Mouse (Mus musculus): Measurements from ENCODE around the gene Sh3rf1. TPM values are rescaled to one million over a fixed set of nuclear protein-coding genes. Genes with fewer than 3 reads are reported as not detected.

Gene Sh3rf1
- polyA plus RNA-seq, 1 experiment from 2014 or later, result 24.0 TPM

DNA sequence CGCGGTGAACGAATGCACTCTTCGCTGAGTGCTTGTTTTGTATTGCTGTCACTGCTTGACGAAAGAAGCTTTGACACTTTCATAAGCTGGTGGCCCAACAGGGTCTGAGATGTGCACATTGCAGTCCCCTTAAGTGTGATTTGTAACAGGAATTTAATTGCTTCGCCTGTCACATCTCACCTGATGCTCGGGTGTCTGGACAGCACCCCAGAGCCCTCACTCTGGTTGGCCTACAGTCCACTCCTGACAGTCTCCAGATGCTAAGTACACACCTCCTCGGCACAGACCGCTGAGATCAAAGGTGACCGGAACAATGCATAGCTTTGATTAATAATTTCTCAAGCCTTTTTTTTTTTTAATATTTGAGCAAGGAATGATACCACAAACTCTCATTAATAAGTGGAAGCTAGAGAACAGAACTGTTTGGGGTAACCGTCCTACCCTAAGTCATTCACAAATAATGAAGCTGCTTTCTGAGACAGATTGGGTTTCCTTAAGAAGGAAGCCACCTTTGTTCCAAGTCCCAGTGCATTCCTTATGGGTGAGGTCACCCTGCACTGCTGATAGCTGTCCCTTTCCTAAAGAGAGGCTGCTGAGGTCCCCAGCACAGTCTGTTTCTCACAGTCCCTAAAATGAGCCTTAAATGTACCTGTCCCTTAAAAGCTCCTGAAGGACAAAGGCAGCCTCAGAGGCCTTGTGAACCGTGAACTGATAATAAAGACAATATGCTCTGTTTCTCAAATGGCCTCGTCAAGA, 23.8 kb downstream of the Sh3rf1 start:
- 64% methylated on average over 13 of the region's 13 CpGs for WGBS
- no peaks in the 10 kb centered on the region for H3K27me3 ChIP-seq (ENCODE audit: control insufficient read depth, insufficient read depth, low read length)
- H3K36me3 ChIP-seq (ENCODE audit: control insufficient read depth, insufficient read depth, low read length), result no peaks in the 10 kb centered on the region
- H3K4me2 ChIP-seq (ENCODE audit: low read depth, low read length), result no peak overlapping the region
- H3K4me3 ChIP-seq (ENCODE audit: low read depth, low read length), result no peak overlapping the region
- no peaks in the 10 kb centered on the region for H3K4me1 ChIP-seq (ENCODE audit: control insufficient read depth, insufficient read depth, low read length)
- no peak for ATAC-seq (ENCODE audit: low read depth)
- no peak overlapping the region for H3K27ac ChIP-seq (ENCODE audit: low read depth, low read length)
- H3K9ac ChIP-seq (replicated peaks; ENCODE audit: low read depth, low read length), result no peak overlapping the region
- H3K9me3 ChIP-seq (ENCODE audit: control insufficient read depth, low read length), result 0 out of 2 replicates have a peak, but pooled peaks cover 3% of the 10 kb centered on the region

GRCm38 (mm10) chr8:61249511-61249910, 25.8 kb downstream of the Sh3rf1 start:
- 0 out of 2 replicates have a peak, but pooled peaks cover 3% of the 10 kb centered on the region for H3K9me3 ChIP-seq (ENCODE audit: control insufficient read depth, low read length)
- H3K4me2 ChIP-seq (ENCODE audit: low read depth, low read length), result no peak overlapping the region
- no peaks in the 10 kb centered on the region for H3K27me3 ChIP-seq (ENCODE audit: control insufficient read depth, insufficient read depth, low read length)
- 98% methylated on average over 4 of the region's 4 CpGs for WGBS
- no peak for ATAC-seq (ENCODE audit: low read depth)
- 0 out of 2 replicates have a peak, but pooled peaks cover 3% of the 10 kb centered on the region for H3K4me1 ChIP-seq (ENCODE audit: control insufficient read depth, insufficient read depth, low read length)
- H3K27ac ChIP-seq (ENCODE audit: low read depth, low read length), result no peak overlapping the region
- H3K36me3 ChIP-seq (ENCODE audit: control insufficient read depth, insufficient read depth, low read length), result no peaks in the 10 kb centered on the region
- no peak overlapping the region for H3K4me3 ChIP-seq (ENCODE audit: low read depth, low read length)
- H3K9ac ChIP-seq (replicated peaks; ENCODE audit: low read depth, low read length), result no peak overlapping the region

DNA sequence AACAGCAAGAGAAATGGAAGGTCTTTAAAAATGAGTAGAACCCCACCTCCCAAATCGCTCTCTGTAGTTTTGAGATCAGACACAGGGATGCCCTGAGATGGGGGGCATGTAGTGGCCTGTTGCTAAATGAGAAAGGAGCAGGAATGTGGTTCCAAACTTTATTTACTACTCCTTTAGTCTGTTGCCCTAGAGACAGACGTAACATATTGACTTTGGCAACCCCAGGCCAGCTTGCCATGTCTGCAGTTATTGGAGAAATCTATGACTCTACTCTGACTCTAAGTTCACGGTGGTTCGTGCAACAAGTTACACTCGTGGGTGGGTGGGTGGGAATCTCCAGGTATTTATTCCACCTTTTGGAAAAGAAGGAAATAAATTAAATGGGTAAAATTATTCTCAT, 30.5 kb downstream of the Sh3rf1 start:
- H3K9ac ChIP-seq (replicated peaks; ENCODE audit: low read depth, low read length), result no peak overlapping the region
- H3K9me3 ChIP-seq (ENCODE audit: control insufficient read depth, low read length), result 0 out of 2 replicates have a peak, but pooled peaks cover 3% of the 10 kb centered on the region
- H3K36me3 ChIP-seq (ENCODE audit: control insufficient read depth, insufficient read depth, low read length), result no peaks in the 10 kb centered on the region
- no peak overlapping the region for H3K27ac ChIP-seq (ENCODE audit: low read depth, low read length)
- 72% methylated on average over 5 of the region's 5 CpGs for WGBS
- H3K4me3 ChIP-seq (ENCODE audit: low read depth, low read length), result no peak overlapping the region
- H3K4me1 ChIP-seq (ENCODE audit: control insufficient read depth, insufficient read depth, low read length), result 0 out of 2 replicates have a peak, but pooled peaks cover 3% of the 10 kb centered on the region
- no peak for ATAC-seq (ENCODE audit: low read depth)
- H3K27me3 ChIP-seq (ENCODE audit: control insufficient read depth, insufficient read depth, low read length), result no peaks in the 10 kb centered on the region
- no peak overlapping the region for H3K4me2 ChIP-seq (ENCODE audit: low read depth, low read length)

DNA sequence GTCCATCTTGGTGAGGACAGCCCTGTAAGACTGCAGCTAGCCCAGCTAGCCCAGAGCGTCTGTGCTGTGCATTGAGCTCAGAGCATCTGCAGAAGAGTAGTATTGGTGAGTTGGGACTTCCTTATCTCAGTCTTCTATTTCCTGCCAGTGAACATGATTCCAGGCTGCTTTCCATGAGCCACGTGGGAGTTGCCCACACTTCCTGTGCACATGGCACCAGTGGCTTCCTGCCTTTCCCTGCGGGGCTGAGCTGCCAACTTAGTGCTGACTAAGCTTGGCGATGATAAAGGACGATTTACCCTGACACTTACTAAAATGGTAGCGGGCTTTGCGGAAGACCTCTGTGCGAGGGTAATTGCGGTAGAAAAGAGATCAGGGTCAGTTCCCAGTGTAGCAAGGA, 35.2 kb downstream of the Sh3rf1 start:
- Histone ChIP-seq H3K4me2 (ENCODE audit: low read depth, low read length) (no peak overlapping the region), H3K9ac (replicated peaks; ENCODE audit: low read depth, low read length) (no peak overlapping the region), H3K27ac (ENCODE audit: low read depth, low read length) (no peak overlapping the region), H3K9me3 (ENCODE audit: control insufficient read depth, low read length) (no peaks in the 10 kb centered on the region), H3K4me3 (ENCODE audit: low read depth, low read length) (no peak overlapping the region), H3K4me1 (ENCODE audit: control insufficient read depth, insufficient read depth, low read length) (peaks cover 3% of the 10 kb centered on the region; the same call in 1 of the 2 replicates), H3K27me3 (ENCODE audit: control insufficient read depth, insufficient read depth, low read length) (no peaks in the 10 kb centered on the region), H3K36me3 (ENCODE audit: control insufficient read depth, insufficient read depth, low read length) (no peaks in the 10 kb centered on the region)
- no peak for ATAC-seq (ENCODE audit: low read depth)
- WGBS, result 86% methylated on average over 9 of the region's 9 CpGs

- WGBS, result 75% methylated on average over 7 of the region's 7 CpGs
- Histone ChIP-seq H3K9me3 (ENCODE audit: control insufficient read depth, low read length) (no peaks in the 10 kb centered on the region), H3K27ac (ENCODE audit: low read depth, low read length) (no peak overlapping the region), H3K4me2 (ENCODE audit: low read depth, low read length) (no peak overlapping the region), H3K9ac (replicated peaks; ENCODE audit: low read depth, low read length) (no peak overlapping the region), H3K4me1 (ENCODE audit: control insufficient read depth, insufficient read depth, low read length) (no peaks in the 10 kb centered on the region; the same call in 1 of the 2 replicates), H3K36me3 (ENCODE audit: control insufficient read depth, insufficient read depth, low read length) (no peaks in the 10 kb centered on the region), H3K27me3 (ENCODE audit: control insufficient read depth, insufficient read depth, low read length) (no peaks in the 10 kb centered on the region), H3K4me3 (ENCODE audit: low read depth, low read length) (no peak overlapping the region)
- no peak for ATAC-seq (ENCODE audit: low read depth)
Observed at GRCm38 (mm10) chr8:61259526-61259925, 35.9 kb downstream of the Sh3rf1 start.

DNA sequence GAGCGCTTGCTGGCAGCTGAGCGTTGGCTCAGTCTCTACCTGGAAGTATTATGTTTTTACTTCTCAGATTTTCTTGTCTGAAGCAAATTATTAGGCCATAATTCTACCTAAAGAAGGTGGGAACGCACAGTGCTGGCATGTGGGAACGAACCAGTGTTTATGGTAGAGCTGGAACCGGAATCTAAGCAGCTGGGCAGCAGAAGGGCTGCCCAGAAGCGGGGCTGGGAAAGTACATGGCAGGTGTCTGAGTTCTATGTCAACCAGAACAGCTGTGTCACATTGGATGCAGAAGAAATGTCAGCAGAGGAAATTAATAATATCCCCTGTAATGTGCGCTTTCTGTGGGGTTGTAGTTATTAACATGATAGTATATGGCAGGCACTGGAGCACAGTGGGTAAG, 36.9 kb downstream of the Sh3rf1 start:
- H3K9me3 ChIP-seq (ENCODE audit: control insufficient read depth, low read length), result no peaks in the 10 kb centered on the region
- ATAC-seq (ENCODE audit: low read depth), result no peak
- H3K9ac ChIP-seq (replicated peaks; ENCODE audit: low read depth, low read length), result no peak overlapping the region
- H3K4me2 ChIP-seq (ENCODE audit: low read depth, low read length), result no peak overlapping the region
- H3K4me3 ChIP-seq (ENCODE audit: low read depth, low read length), result no peak overlapping the region
- H3K36me3 ChIP-seq (ENCODE audit: control insufficient read depth, insufficient read depth, low read length), result no peaks in the 10 kb centered on the region
- no peaks in the 10 kb centered on the region for H3K27me3 ChIP-seq (ENCODE audit: control insufficient read depth, insufficient read depth, low read length)
- WGBS, result 72% methylated on average over 7 of the region's 7 CpGs
- H3K27ac ChIP-seq (ENCODE audit: low read depth, low read length), result no peak overlapping the region
- no peaks in the 10 kb centered on the region; the same call in 1 of the 2 replicates for H3K4me1 ChIP-seq (ENCODE audit: control insufficient read depth, insufficient read depth, low read length)

DNA sequence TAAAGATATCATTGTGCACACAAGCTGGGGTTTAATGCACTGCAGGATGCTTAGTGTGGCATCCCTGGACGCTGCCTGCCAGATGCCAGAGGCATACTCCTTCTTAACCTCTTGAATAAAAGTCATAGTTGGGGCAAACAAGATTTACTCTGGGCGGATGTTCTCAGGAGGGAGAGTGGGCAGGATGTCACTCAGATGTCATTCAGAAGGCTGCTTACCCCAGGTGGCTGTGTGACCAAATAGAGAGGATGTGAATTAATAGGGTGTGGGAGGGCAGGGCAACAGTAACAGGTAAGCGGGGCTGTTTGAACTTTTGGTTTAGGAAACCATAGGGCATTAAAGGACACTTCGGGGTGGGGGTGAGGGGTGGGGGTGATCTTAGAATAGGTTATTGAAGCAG, 37.7 kb downstream of the Sh3rf1 start:
- H3K27me3 ChIP-seq (ENCODE audit: control insufficient read depth, insufficient read depth, low read length), result no peaks in the 10 kb centered on the region
- 63% methylated on average over 4 of the region's 4 CpGs for WGBS
- no peak for ATAC-seq (ENCODE audit: low read depth)
- H3K4me3 ChIP-seq (ENCODE audit: low read depth, low read length), result no peak overlapping the region
- H3K4me1 ChIP-seq (ENCODE audit: control insufficient read depth, insufficient read depth, low read length), result no peaks in the 10 kb centered on the region; the same call in 1 of the 2 replicates
- H3K36me3 ChIP-seq (ENCODE audit: control insufficient read depth, insufficient read depth, low read length), result no peaks in the 10 kb centered on the region
- H3K27ac ChIP-seq (ENCODE audit: low read depth, low read length), result no peak overlapping the region
- no peak overlapping the region for H3K4me2 ChIP-seq (ENCODE audit: low read depth, low read length)
- no peak overlapping the region for H3K9ac ChIP-seq (replicated peaks; ENCODE audit: low read depth, low read length)
- no peaks in the 10 kb centered on the region for H3K9me3 ChIP-seq (ENCODE audit: control insufficient read depth, low read length)

DNA sequence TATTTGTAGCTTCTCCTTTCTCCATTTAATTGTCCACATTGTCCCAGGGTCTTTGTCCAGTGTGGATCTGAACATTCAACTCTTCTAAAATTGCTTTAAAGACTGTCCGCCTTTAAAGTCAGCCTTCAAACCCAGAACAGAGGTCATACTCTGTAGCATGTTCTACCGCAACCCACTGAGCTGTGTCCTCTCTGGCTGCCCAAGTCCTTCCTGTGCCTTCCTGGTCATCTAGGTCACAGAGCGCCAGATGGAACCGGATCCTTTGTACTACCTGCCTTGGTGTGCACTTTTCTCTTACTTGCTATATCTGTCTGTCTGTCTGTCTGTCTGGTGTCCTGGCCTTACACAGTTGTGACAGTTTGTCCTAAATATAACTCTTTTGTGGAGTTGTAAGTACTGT, 40.0 kb downstream of the Sh3rf1 start:
- WGBS, result 95% methylated on average over 4 of the region's 4 CpGs
- Histone ChIP-seq H3K27ac (ENCODE audit: low read depth, low read length) (no peak overlapping the region), H3K36me3 (ENCODE audit: control insufficient read depth, insufficient read depth, low read length) (no peaks in the 10 kb centered on the region), H3K9me3 (ENCODE audit: control insufficient read depth, low read length) (no peaks in the 10 kb centered on the region), H3K27me3 (ENCODE audit: control insufficient read depth, insufficient read depth, low read length) (no peaks in the 10 kb centered on the region), H3K4me1 (ENCODE audit: control insufficient read depth, insufficient read depth, low read length) (no peaks in the 10 kb centered on the region; the same call in 1 of the 2 replicates), H3K4me3 (ENCODE audit: low read depth, low read length) (no peak overlapping the region), H3K9ac (replicated peaks; ENCODE audit: low read depth, low read length) (no peak overlapping the region), H3K4me2 (ENCODE audit: low read depth, low read length) (no peak overlapping the region)
- ATAC-seq (ENCODE audit: low read depth), result no peak

GRCm38 (mm10) chr8:61264881-61265280, 41.2 kb downstream of the Sh3rf1 start:
- Histone ChIP-seq H3K4me1 (ENCODE audit: control insufficient read depth, insufficient read depth, low read length) (no peaks in the 10 kb centered on the region; the same call in 1 of the 2 replicates), H3K9me3 (ENCODE audit: control insufficient read depth, low read length) (no peaks in the 10 kb centered on the region), H3K9ac (replicated peaks; ENCODE audit: low read depth, low read length) (no peak overlapping the region), H3K36me3 (ENCODE audit: control insufficient read depth, insufficient read depth, low read length) (no peaks in the 10 kb centered on the region), H3K4me3 (ENCODE audit: low read depth, low read length) (no peak overlapping the region), H3K4me2 (ENCODE audit: low read depth, low read length) (no peak overlapping the region), H3K27ac (ENCODE audit: low read depth, low read length) (no peak overlapping the region), H3K27me3 (ENCODE audit: control insufficient read depth, insufficient read depth, low read length) (no peaks in the 10 kb centered on the region)
- WGBS, result 85% methylated on average over 7 of the region's 7 CpGs
- no peak for ATAC-seq (ENCODE audit: low read depth)
